Mouse (Mus musculus): Measurements from ENCODE around the gene Phf23.
"Not testable (repeated sequence)": the region's sequence is repeated elsewhere in the genome, so short reads cannot be mapped to it uniquely, and the experiment has no call there.

Gene Phf23

GRCm38 (mm10) chr11:69995391-69995960, at the start of gene Phf23:
TSS of gene Phf23 (plus strand) at chr11:69995777.
- DNase-seq (ENCODE audit: low spot score), result peak; percentile 99

GRCm38 (mm10) chr11:69945997-69946891, 49.3 kb upstream of the Phf23 start:
- no peak for DNase-seq (ENCODE audit: low spot score)

- DNase-seq (ENCODE audit: low spot score), result peak; percentile 32
Observed at GRCm38 (mm10) chr11:69947337-69948065, 48.1 kb upstream of the Phf23 start.

GRCm38 (mm10) chr11:69948066-69948762, 47.4 kb upstream of the Phf23 start, which contains the start of gene Slc2a4:
TSS of gene Slc2a4 (minus strand) at chr11:69948188.
- peak; percentile 88 for DNase-seq (ENCODE audit: low spot score)

- DNase-seq (ENCODE audit: low spot score), result peak; percentile 91
Observed at GRCm38 (mm10) chr11:69948763-69949150, 46.8 kb upstream of the Phf23 start.

- DNase-seq (ENCODE audit: low spot score), result no peak
Observed at GRCm38 (mm10) chr11:69950807-69951459, 44.6 kb upstream of the Phf23 start.

GRCm38 (mm10) chr11:69952274-69952673, 43.3 kb upstream of the Phf23 start:
- no peak for DNase-seq (ENCODE audit: low spot score)

GRCm38 (mm10) chr11:69953267-69953915, 42.2 kb upstream of the Phf23 start:
- DNase-seq (ENCODE audit: low spot score), result no peak

- not testable (repeated sequence) for DNase-seq (ENCODE audit: low spot score)
Observed at GRCm38 (mm10) chr11:69955618-69956017, 40.0 kb upstream of the Phf23 start.

GRCm38 (mm10) chr11:69956218-69956617, 39.4 kb upstream of the Phf23 start:
- no peak for DNase-seq (ENCODE audit: low spot score)

- no peak for DNase-seq (ENCODE audit: low spot score)
Observed at GRCm38 (mm10) chr11:69960616-69961015, 35.0 kb upstream of the Phf23 start.

GRCm38 (mm10) chr11:69961841-69962240, 33.7 kb upstream of the Phf23 start:
- no peak for DNase-seq (ENCODE audit: low spot score)

GRCm38 (mm10) chr11:69964650-69965270, 30.8 kb upstream of the Phf23 start, which contains the start of gene Cldn7:
TSS of gene Cldn7 (plus strand) at chr11:69964779.
- no peak for DNase-seq (ENCODE audit: low spot score)

GRCm38 (mm10) chr11:69965271-69966005, 30.1 kb upstream of the Phf23 start:
- DNase-seq (ENCODE audit: low spot score), result no peak

- DNase-seq (ENCODE audit: low spot score), result no peak
Observed at GRCm38 (mm10) chr11:69966006-69966859, 29.3 kb upstream of the Phf23 start.

- no peak for DNase-seq (ENCODE audit: low spot score)
Observed at GRCm38 (mm10) chr11:69966860-69967517, 28.6 kb upstream of the Phf23 start.

- DNase-seq (ENCODE audit: low spot score), result no peak
Observed at GRCm38 (mm10) chr11:69968793-69969192, 26.8 kb upstream of the Phf23 start.

GRCm38 (mm10) chr11:69970222-69970621, 25.4 kb upstream of the Phf23 start:
- DNase-seq (ENCODE audit: low spot score), result no peak
